Mouse (Mus musculus) layer of hippocampus, adult 2 months (tissue): ENCODE results near the gene Cgas. TPM values are rescaled to one million over a fixed set of nuclear protein-coding genes. Genes with fewer than 3 reads are reported as not detected.
A peak's percentile ranks its signal among the peaks of the same experiment; 100 is the strongest.

Experiments
- DNase-seq, 2 experiments: peaks; one replicate each; pipeline ENCODE4 v3.0.0; 2022; ENCODE audit warnings: low spot score in 2 of 2
- H3K27ac ChIP-seq: fragments of 200-600 bp; 2 replicates; pipeline ENCODE4 v1.8.1; 2022
- H3K4me3 ChIP-seq: fragments of 200-600 bp; 2 replicates; pipeline ENCODE4 v1.8.1; 2022; ENCODE audit warnings: mild to moderate bottlenecking
- CTCF ChIP-seq: fragments of 200-600 bp; conservative IDR thresholded peaks from 2 replicates; pipeline ENCODE4 v1.8.1; 2022; ENCODE audit warnings: antibody characterized with exemption, mild to moderate bottlenecking, moderate library complexity
- microRNA-seq, 2 experiments: library from miRNA; unstranded; fragments of <30 nt; microRNA quantifications; one replicate each; pipeline ENCODE4 v1.2.0; 2021
- total RNA-seq, 2 experiments: library from RNA; stranded (reverse); gene quantifications; 2 replicates each; pipeline ENCODE4 v1.2.3; 2021

Gene Cgas
- total RNA-seq, 2 experiments from 2014 or later = 0.79 to 0.92 TPM

DNA sequence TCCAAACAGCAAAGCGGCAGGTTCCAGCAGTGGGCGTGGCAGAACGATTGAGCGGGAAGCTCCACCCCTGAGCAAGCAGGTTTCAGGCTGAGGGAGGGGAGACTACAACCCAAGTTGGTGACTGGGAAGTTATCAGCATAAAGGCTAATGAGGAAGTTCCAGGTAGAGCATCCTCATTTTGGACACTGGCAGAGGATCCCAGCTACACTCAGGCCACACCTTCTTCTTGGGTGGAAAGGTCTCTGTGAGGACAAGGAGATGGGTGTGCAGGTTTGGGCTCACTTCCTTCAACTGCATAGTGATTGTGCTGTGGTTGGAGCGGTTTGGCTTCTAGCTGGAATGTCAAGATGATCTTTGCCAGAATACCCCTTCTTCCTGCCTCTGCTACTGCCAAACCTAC lies 53.1 kb downstream of the Cgas start:
- H3K27ac ChIP-seq = no peak overlapping the region
- DNase-seq = no peak
- no peak overlapping the region for H3K4me3 ChIP-seq

DNA sequence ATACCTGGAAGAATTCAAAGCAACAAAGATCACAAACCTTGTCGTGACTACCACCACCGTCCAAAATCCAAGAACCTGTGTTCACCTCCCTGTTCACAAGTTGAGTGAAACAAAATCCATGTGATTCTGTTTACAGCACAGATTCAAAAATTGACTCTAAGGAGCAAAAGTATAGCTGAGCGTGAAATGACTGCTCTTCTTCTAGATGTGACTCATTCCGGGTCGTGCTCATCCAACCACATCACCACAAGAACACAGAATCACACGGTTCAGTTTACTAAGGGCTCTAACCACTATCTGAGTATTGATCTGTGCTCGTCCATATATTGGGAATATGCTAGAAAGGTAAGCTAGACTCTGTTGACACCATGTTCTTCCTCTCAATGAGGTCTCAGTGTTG lies 56.1 kb downstream of the Cgas start:
- TF ChIP-seq CTCF = no peak
- Histone ChIP-seq H3K27ac (no peak overlapping the region), H3K4me3 (no peak overlapping the region)
- no peak for DNase-seq

More for the DNA sequence above, 53.1 kb downstream of the Cgas start:
- TF ChIP-seq CTCF = no peak

DNA sequence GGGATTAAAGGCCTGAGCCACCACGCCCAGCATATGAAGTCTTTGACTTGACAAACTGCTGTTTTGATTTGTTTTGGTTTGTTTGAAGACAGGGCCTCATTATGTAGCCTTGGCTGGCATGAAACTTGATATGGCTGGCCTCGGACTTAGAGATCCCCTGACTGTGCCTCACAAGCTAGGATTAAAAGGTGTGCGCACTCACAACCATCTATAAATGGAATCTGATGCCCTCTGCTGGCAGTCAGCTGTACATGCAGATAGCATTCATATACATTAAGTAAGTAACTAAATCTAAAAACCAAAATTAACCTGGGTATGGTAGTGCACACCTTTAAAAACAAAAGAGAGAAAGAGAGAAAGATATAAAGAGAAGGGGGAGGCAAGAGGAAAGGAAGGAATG lies 57.1 kb downstream of the Cgas start:
- Histone ChIP-seq H3K27ac (no peak overlapping the region), H3K4me3 (no peak overlapping the region)
- DNase-seq = no peak
- TF ChIP-seq CTCF = peak; percentile 73

Small RNA genes within 50 kb of the gene (microRNA-seq; reads per million reads assigned to microRNA genes)
- gene Gm26377 = 0 reads per million in 2 experiments

Other genes with a start within 250 kb of the Cgas start
- gene Gsta1, start 212.6 kb downstream of the Cgas start, total RNA-seq = not detected
- not detected for gene Gm3776, start 186.1 kb downstream of the Cgas start, total RNA-seq
- gene Gm10639, start 153.3 kb downstream of the Cgas start, total RNA-seq = not detected
- not detected for gene Omt2a, start 128.4 kb downstream of the Cgas start, total RNA-seq
- gene Omt2b, start 115.6 kb downstream of the Cgas start, total RNA-seq = not detected
- not detected for gene Gsta2, start 87.4 kb downstream of the Cgas start, total RNA-seq
- gene Dppa5a, start 75.1 kb downstream of the Cgas start, total RNA-seq = not detected
- under 1 TPM in 1 of 2 experiments, not detected in 1; 0.17 TPM for gene Ooep, start 64.5 kb downstream of the Cgas start, total RNA-seq
- gene Ddx43, start 47.5 kb downstream of the Cgas start, total RNA-seq = not detected
- gene Mto1, start 5.0 kb upstream of the Cgas start, total RNA-seq = 10 to 100 TPM; 25.1 to 25.8 TPM
- 1 to 10 TPM; 1.3 to 1.5 TPM for gene Gm17324, start 5.5 kb upstream of the Cgas start, total RNA-seq
- gene Eef1a1, start 45.9 kb upstream of the Cgas start, total RNA-seq = 1,000 to 10,000 TPM; 3,119 to 3,317 TPM
- gene Slc17a5, start 144.8 kb upstream of the Cgas start, total RNA-seq = 10 to 100 TPM; 23.0 to 24.5 TPM
- 1 to 10 TPM; 3.1 to 3.5 TPM for gene Cd109, start 172.3 kb upstream of the Cgas start, total RNA-seq